Mouse (Mus musculus) 3T3-L1 (cell line): ENCODE measurements at regions not wholly inside any gene's neighbourhood (a gene's known extent, or its start where the extent isn't known, plus 50 kb on each side); places are given as distances from the start of the nearest gene placed in this dataset.
"Not testable (repeated sequence)": the region's sequence is repeated elsewhere in the genome, so short reads cannot be mapped to it uniquely, and the experiment has no call there.

Source experiments
- DNase-seq: peaks from one replicate; pipeline ENCODE4 v3.0.0-alpha.2; 2015; ENCODE audit warnings: low read depth, low spot score

GRCm38 (mm10) chrX:105655591-105655990, 108.5 kb upstream of the Fgf16 start:
- DNase-seq = not testable (repeated sequence)

GRCm38 (mm10) chrX:105670531-105670930, 93.5 kb upstream of the Fgf16 start:
- DNase-seq = no peak

GRCm38 (mm10) chrX:105671247-105671646, 92.8 kb upstream of the Fgf16 start:
- DNase-seq = no peak

GRCm38 (mm10) chrX:105674860-105675259, 89.2 kb upstream of the Fgf16 start:
- DNase-seq = no peak

GRCm38 (mm10) chrX:105683678-105684077, 80.4 kb upstream of the Fgf16 start:
- DNase-seq = no peak

- DNase-seq = peak; percentile 67
These were observed 79.6 kb upstream of the Fgf16 start for GRCm38 (mm10) chrX:105684433-105684832.

GRCm38 (mm10) chrX:105710676-105711241, 53.3 kb upstream of the Fgf16 start:
- no peak for DNase-seq
